Mouse (Mus musculus): ENCODE results near the gene Cda.
"Not testable (repeated sequence)": the region's sequence is repeated elsewhere in the genome, so short reads cannot be mapped to it uniquely, and the experiment has no call there.

The Cda gene

GRCm38 (mm10) chr4:138335036-138335435 is 32.8 kb downstream of the Cda start:
- in situ Hi-C loops (cut with MboI, MseI) = no loop called here

GRCm38 (mm10) chr4:138333135-138333534 is 34.7 kb downstream of the Cda start:
- in situ Hi-C loops (cut with MboI, MseI) = no loop called here

- in situ Hi-C loops (cut with MboI, MseI) = no loop called here
Observed at GRCm38 (mm10) chr4:138331647-138332046, 36.1 kb downstream of the Cda start.

- in situ Hi-C loops (cut with MboI, MseI) = no loop called here
Observed at GRCm38 (mm10) chr4:138330264-138330671, 37.5 kb downstream of the Cda start.

- in situ Hi-C loops (cut with MboI, MseI) = no loop called here
Observed at GRCm38 (mm10) chr4:138327891-138328470, 39.8 kb downstream of the Cda start.

GRCm38 (mm10) chr4:138327155-138327554 is 40.6 kb downstream of the Cda start:
- in situ Hi-C loops (cut with MboI, MseI) = not testable (repeated sequence)

- in situ Hi-C loops (cut with MboI, MseI) = no loop called here
Observed at GRCm38 (mm10) chr4:138326077-138326695, 41.6 kb downstream of the Cda start, which contains the start of gene Pink1. TSS of gene Pink1 (minus strand) at chr4:138326307.

GRCm38 (mm10) chr4:138325466-138326076 is 42.2 kb downstream of the Cda start:
- in situ Hi-C loops (cut with MboI, MseI) = no loop called here

- in situ Hi-C loops (cut with MboI, MseI) = no loop called here
Observed at GRCm38 (mm10) chr4:138324451-138324850, 43.3 kb downstream of the Cda start.

- in situ Hi-C loops (cut with MboI, MseI) = no loop called here
Observed at GRCm38 (mm10) chr4:138323753-138324152, 44.0 kb downstream of the Cda start.

- in situ Hi-C loops (cut with MboI, MseI) = no loop called here
Observed at GRCm38 (mm10) chr4:138322692-138323091, 45.1 kb downstream of the Cda start.

- in situ Hi-C loops (cut with MboI, MseI) = no loop called here
Observed at GRCm38 (mm10) chr4:138321488-138321887, 46.3 kb downstream of the Cda start.

- in situ Hi-C loops (cut with MboI, MseI) = no loop called here
Observed at GRCm38 (mm10) chr4:138320711-138321110, 47.1 kb downstream of the Cda start.

- in situ Hi-C loops (cut with MboI, MseI) = loop anchor here (5.0 kb wide), 1 partner anchor 113 kb away; the partner anchor contains the start of gene Mul1
Observed at GRCm38 (mm10) chr4:138319508-138319907, 48.3 kb downstream of the Cda start.

GRCm38 (mm10) chr4:138318509-138319266 is 49.1 kb downstream of the Cda start:
- in situ Hi-C loops (cut with MboI, MseI) = loop anchor here (5.0 kb wide), 1 partner anchor 114 kb away; the partner anchor contains the start of gene Mul1

- in situ Hi-C loops (cut with MboI, MseI) = loop anchor here (5.0 kb wide), 1 partner anchor 116 kb away; the partner anchor contains the start of gene Mul1
Observed at GRCm38 (mm10) chr4:138316369-138316768, 51.4 kb downstream of the Cda start.

GRCm38 (mm10) chr4:138315781-138316180 is 52.0 kb downstream of the Cda start:
- in situ Hi-C loops (cut with MboI, MseI) = loop anchor here (5.0 kb wide), 1 partner anchor 117 kb away; the partner anchor contains the start of gene Mul1

GRCm38 (mm10) chr4:138313795-138314194 is 54.0 kb downstream of the Cda start:
- in situ Hi-C loops (cut with MboI, MseI) = no loop called here

GRCm38 (mm10) chr4:138313021-138313420 is 54.8 kb downstream of the Cda start:
- in situ Hi-C loops (cut with MboI, MseI) = no loop called here

GRCm38 (mm10) chr4:138312105-138312504 is 55.7 kb downstream of the Cda start:
- in situ Hi-C loops (cut with MboI, MseI) = no loop called here

- in situ Hi-C loops (cut with MboI, MseI) = no loop called here
Observed at GRCm38 (mm10) chr4:138311595-138311994, 56.2 kb downstream of the Cda start.

- in situ Hi-C loops (cut with MboI, MseI) = no loop called here
Observed at GRCm38 (mm10) chr4:138310311-138310910, 57.4 kb downstream of the Cda start.
